Mouse (Mus musculus): ENCODE results near the gene Pan2. TPM values are rescaled to one million over a fixed set of nuclear protein-coding genes. Genes with fewer than 3 reads are reported as not detected.
"Not testable (repeated sequence)": the region's sequence is repeated elsewhere in the genome, so short reads cannot be mapped to it uniquely, and the experiment has no call there.

Pan2 gene
- total RNA-seq, 2 experiments from 2014 or later, result 4.5 to 6.0 TPM

DNA sequence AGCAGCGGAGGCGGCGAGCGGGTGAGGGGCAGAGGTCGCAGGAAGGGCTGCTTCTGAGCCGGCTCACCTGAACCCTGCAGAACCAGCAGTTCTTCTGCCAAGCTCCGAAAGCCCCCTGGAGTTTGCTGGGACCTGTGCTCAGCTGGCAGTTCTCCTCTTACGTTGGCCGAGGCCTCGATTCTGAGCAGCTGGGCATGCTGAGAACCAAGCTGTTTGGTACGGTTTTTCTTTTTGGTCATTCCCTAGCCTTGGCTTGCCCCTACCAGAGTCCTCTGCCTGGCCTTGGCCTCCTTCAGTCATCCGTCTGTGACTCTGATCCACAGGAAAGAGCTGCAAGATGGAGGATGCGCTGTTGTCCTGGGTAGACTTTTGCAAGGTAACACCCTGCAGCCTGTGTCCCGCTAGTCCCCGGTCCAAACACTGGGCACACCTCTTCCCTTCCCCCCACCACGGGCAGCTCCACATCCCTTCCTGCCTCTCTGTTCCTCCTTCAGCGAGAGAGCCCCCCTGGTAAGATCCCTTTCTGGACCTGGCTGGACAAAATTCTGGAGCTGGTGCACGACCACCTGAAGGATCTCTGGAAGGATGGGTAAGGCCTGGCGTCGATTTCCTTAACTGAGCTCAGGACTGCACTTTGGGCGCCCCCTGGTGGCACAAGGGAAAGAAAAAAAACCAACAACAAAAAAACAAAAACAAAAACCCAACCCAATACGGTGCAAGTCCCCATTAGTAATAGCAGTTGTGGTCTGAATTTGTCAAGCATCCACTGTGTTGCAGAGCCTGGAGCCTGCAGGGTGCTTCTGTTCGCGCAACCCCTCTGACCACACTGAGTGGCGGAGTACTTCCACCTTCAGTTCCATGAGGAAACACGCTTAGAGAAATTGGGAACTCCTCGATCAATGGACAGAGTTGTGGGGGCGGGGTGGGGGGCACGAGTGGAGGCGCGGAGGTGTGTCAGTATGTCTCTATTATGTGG, 19.2 kb upstream of the Pan2 start:
- DNase-seq, result peak; percentile 49 to 83

- peak; percentile 49 to 74 for DNase-seq
These were observed 12.5 kb upstream of the Pan2 start for GRCm38 (mm10) chr10:128290594-128290993.

DNA sequence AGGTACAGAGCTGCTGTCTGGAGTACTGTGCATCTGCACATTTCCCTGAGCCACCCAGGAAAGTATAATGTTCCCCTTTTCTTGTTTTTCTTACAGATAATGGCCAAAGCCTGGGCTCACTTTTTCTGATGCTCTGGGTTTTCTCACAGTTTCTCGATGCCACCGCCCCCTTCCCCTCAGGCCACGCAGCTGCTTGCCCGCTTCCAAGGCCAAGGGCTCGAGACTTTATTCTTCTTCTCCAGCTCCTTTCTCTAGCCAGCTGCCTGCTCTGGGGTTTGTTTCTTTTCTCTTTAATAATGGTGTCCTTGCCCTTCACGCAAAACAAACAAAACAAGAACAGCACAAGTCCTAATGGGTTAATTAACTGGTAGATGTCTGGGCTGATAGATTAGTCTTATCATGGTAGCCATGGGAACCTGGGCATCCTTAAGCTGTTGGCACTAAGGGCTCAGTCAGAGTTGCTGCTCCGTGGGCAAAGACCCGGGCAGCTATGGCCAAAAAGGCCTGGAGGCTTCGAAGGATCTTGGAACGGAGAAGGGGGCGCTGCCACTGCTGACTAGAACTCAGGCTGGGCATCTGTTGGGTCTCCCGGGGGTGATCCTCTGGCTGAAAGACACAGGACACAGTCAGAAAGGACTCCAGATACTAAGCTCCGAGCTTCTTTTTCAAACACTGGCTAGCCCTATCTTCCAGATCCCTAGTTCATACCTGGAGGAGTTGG, 6.6 kb upstream of the Pan2 start:
- DNase-seq, result no peak

GRCm38 (mm10) chr10:128297221-128297620, 5.9 kb upstream of the Pan2 start:
- no peak for DNase-seq

DNA sequence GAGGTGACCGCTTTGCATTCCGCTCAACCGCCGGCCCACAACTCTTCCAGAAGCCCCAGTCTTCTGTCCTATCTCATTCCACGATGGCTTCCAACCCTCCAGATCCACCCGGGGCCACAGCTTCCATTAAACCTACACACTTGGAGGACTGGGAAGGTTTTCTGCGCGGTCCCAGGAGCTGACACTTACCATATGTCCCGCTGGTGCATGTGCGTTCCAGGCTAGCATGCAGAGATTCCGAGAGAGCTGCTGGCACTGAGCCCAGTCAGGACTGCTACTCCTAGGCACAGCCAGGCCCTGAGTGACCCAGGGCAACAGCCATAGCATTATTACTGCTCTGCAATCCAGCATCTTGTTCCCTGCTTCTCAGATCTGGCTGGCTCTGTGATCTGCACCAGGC, 5.5 kb upstream of the Pan2 start:
- peak; percentile 51 to 58 for DNase-seq

DNA sequence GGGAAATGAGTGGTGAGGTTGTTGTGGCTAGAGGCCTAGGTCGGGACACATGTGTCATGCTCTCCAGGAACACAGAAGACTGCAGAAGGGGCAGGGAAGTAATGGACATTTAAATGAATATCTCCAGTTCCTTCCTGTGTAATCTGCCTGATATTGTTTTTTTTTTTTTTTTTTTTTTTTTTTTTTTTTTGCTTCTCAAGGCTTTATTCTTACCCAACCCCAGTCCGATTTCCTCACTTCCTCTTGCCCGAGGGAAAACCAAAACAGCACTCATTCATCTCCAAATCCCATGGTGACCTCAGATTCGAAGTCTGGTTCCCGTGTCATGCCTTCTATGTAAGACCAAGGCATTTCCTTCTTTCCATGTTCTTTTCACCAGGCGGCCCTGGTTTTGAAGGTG, 4.9 kb upstream of the Pan2 start:
- no peak for DNase-seq

DNA sequence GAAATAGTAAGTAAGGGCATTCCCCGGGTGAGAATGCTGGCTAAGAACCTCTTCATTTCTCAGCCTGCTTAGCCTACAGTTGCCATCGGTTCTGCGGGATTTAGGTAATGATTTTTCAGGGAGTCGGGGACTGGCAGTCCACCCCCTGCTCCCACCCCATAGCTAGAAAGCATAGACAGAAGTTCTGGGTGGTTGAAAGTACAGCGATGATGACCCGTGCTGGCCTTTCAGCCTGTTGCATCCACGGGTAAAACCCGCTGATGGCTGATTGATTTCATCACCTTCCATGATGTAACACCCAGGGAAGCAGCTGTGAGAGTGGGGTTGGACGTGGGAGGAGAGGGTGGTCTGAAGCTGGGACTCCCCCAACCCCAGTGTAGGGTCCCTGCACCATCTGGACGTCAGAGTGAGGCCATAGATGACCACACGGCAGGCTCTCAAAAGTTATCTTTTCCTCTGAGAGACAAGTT, 4.4 kb upstream of the Pan2 start, which contains the start of gene Il23a:
Gene Il23a (minus strand): TSS at position 51 of the 470 bp plus-strand sequence.
- no peak for DNase-seq

DNA sequence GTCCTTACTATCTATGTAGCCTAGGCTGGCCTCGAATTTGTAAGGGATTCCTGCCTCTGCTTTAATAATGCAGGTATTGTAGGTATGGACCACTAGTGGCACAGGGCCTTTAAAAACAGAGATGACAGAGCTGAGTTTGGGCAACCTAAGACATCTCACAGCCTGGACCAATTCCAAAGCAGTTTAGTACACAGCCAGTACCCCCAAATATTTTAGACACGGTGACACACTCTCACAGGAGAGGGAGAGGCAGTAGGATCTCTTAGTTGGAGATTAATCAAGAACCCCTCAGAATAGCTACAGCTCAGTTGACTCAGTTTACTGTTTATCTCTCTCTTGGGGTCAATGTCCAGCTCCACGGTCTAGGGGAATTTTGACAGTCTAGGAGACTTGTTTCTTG, 778 bp upstream of the Pan2 start:
- DNase-seq, result no peak

- no peak for DNase-seq
These were observed 380 bp upstream of the Pan2 start for GRCm38 (mm10) chr10:128302785-128303125.

DNA sequence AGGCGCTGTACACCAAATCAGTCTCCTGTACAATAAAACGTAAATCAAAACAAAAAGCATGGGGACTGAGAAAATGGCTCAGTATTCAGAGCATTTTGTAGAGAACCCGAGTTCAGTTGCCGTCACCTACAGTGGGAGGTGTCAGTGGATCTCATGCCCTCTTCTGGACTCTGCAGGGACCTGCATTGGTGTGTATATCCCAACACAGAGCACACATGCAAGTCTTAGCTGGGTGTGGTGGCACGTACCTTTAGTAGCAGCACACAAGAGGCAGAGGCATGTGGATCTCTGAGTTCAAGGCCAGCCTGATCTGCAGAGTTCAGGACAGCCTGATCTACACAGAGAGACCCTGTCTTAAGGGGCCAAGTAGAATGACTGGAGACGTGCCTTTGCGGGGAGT, 6.5 kb downstream of the Pan2 start:
- DNase-seq, result no peak

GRCm38 (mm10) chr10:128310177-128310576, 7.0 kb downstream of the Pan2 start:
- DNase-seq, result peak in 1 of 2 experiments; percentile 19

DNA sequence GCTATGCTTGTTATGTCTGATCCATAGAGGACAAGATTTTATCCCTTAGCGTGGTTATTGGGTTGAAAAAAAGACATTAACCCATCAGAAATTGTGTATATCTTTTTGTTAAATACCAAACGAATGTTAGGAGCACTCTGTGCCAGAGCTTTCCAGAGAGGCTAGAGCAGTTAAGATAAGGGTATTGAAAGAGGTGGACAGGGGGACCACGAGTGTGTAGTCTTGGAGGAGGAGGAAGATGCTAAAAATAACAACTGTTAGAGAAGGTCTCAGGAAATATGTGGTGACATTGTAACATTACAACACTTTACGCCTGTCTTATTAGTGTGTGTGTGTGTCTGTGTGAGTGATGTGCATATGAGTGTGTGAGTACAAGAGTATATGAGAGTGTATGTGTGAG, 7.8 kb downstream of the Pan2 start:
- no peak for DNase-seq

GRCm38 (mm10) chr10:128315578-128315977, 12.4 kb downstream of the Pan2 start:
- DNase-seq, result no peak

- no peak for DNase-seq
These were observed 18.5 kb downstream of the Pan2 start for GRCm38 (mm10) chr10:128321641-128322040.

GRCm38 (mm10) chr10:128322141-128323108, 19.3 kb downstream of the Pan2 start, which contains the start of gene Cnpy2:
Cnpy2 (plus strand) TSS chr10:128322459.
- DNase-seq, result peak; percentile 87 to 91

DNA sequence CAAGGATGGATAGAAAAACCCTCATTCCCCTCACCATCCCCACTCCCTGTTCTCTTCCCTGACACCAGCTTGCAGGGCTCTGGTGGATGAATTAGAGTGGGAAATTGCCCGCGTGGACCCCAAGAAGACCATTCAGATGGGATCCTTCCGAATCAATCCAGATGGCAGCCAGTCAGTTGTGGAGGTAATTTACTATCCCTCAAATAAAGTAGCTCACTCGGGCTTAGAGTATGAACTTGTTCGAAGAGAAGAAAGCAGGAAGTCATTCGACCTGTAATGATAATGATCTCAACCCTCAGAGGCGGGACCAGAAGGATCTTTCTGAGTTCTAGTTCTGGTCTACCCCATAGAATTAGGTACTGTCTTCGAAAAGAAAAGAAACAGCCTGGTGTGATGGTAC, 20.4 kb downstream of the Pan2 start:
- DNase-seq, result no peak

- no peak for DNase-seq
These were observed 23.7 kb downstream of the Pan2 start for GRCm38 (mm10) chr10:128326825-128327224.

DNA sequence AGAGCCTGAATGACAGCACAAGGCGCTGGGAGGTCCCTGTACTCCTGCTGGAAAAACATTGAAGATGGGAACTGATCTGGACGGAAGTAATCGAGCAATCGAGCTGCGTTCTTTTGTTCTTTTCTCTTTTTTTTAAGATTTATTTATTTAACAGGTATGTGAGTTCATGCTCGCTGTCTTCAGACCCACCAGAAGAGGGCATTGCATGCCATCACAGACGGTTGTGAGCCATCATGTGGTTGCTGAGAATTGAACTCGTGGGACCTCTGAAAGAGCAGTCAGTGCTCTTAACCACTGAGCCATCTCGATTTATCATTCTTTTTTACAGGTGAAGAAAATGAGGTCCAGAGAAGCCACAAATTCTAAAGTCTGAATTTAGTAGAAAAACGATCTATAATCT, 24.5 kb downstream of the Pan2 start:
- DNase-seq, result no peak

GRCm38 (mm10) chr10:128332358-128333249, 29.5 kb downstream of the Pan2 start:
- DNase-seq, result not testable (repeated sequence)

GRCm38 (mm10) chr10:128335582-128335981, 32.4 kb downstream of the Pan2 start:
- DNase-seq, result peak; percentile 75 to 92

GRCm38 (mm10) chr10:128336195-128336594, 33.1 kb downstream of the Pan2 start:
- DNase-seq, result no peak

Data from heart, adult 18-20 months (tissue).